Mouse (Mus musculus) gastrocnemius, adult 2 months (tissue): Measurements from ENCODE around the gene H2-D1. TPM values are rescaled to one million over a fixed set of nuclear protein-coding genes. Genes with fewer than 3 reads are reported as not detected.

Experiments
- DNase-seq: peaks from one replicate; pipeline ENCODE4 v3.0.0; 2022
- H3K27ac ChIP-seq: fragments of 200-600 bp; 2 replicates; pipeline ENCODE4 v1.8.1; 2022; ENCODE audit warnings: mild to moderate bottlenecking
- H3K4me3 ChIP-seq: fragments of 200-600 bp; 2 replicates; pipeline ENCODE4 v1.8.1; 2022; ENCODE audit warnings: mild to moderate bottlenecking, moderate library complexity
- CTCF ChIP-seq: fragments of 200-600 bp; IDR thresholded peaks from 2 replicates; pipeline ENCODE4 v1.8.1; 2022; ENCODE audit warnings: antibody characterized with exemption, mild to moderate bottlenecking, moderate library complexity
- intact Hi-C: fragments of 180-260 bp; cut with DNase I; formaldehyde crosslinking; loops from one replicate; pipeline ENCODE4 v1.15.1; 2025
- total RNA-seq, 2 experiments: library from RNA; stranded (reverse); gene quantifications; 2 replicates each; pipeline ENCODE4 v1.2.3; 2021

H2-D1 gene
- total RNA-seq, 2 experiments from 2014 or later, result 30.4 to 38.5 TPM

DNA sequence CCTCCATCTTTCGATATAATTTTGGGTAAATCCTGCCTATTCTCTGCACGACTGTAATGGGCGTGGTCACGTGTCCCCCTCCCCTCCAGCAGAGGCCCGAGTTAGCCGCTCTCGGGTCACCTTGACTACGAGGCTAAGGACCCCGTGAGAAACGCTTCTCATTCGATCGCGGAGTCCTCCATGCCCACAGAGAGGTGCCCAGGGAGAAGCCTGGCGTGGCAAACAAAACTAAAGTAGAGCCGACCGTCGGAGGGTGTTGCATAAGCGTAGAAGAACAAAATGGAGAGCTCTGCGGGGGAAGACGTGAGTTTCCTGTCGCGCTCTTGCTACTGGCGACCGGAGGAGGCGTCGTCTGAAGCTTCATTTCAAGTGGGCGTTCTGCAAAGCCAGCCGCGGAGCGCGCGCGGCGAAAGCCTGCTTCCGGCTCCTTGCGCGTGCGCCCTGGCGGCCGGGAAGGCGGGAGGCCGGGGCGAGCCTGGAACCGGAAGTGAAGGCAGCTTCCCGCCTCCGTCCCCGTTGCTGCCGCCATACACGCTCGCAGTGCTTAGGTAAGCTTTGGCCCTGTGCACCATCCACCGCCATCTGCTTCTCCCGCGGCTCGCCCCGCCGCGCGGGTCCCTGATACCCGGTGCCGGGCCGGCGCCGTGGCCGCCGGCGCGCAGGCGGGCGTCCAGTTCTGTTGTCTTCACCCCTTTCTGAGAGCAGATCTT lies 21.1 kb upstream of the H2-D1 start, which contains the start of gene Ddx39b:
Ddx39b (plus strand) TSS at position 442 of the 710 bp plus-strand sequence.
- peak within 1 kb of the TSS; percentile 98 for H3K4me3 ChIP-seq
- intact Hi-C loops, result loop anchor here (2.0 to 5.0 kb wide), 2 partner anchors 344 to 655 kb away; partner anchors contain the start of genes C2 and Ehmt2
- TF ChIP-seq CTCF, result peak; percentile 19; the same call in 1 of the 2 replicates
- H3K27ac ChIP-seq, result peak within 1 kb of the TSS; percentile 98
- DNase-seq, result peak; percentile 98

DNA sequence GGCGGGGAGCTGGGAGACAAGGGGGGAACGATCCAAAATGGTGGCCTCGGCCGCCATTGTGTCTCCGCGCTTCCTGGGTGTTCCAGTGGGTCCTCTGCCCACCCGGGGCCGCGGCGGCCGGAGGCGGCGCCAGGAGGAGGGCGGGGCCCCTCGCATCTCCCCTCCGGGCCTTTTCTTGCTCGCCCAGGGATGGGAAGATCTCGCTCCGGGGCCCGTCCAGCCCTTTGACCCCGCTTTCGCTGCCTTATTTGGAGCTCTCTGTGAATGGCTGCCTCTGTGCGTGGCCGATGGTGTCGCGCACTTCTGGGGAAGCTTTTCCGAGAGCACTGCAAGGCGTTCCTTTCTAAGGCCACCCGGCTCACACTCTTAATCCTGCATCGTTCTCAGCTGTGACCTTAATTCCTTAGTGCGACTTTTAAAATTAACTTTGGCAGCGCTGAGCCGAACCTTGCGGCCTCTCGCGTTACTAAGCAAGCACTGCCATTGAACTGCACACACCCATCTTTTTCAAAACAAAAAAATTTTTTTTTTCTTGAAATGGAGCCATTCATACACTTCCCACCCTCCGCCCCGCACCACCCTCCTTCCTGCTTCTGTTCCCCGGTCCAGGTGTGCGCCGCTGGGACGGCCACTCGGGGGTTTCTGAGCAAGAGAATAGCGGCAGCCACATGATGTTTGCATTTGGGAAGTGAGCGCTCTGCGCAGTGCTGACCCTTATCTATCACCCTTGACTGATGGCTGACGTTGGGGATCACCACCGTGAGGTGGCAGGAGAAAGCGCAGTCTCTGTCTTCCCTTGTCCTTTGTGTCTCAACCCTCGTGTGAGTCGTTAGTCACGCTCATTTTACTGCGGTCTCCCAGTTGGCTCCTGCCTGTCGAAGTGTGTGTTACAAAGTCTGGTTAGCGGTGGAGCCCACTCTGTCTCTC lies 20.3 kb upstream of the H2-D1 start:
- peak overlapping the region; percentile 98 for H3K4me3 ChIP-seq
- H3K27ac ChIP-seq, result peak overlapping the region; percentile 98
- intact Hi-C loops, result loop anchor here (2.0 to 5.0 kb wide), 2 partner anchors 345 to 655 kb away; partner anchors contain the start of genes C2 and Ehmt2
- DNase-seq, result peak; percentile 83
- TF ChIP-seq CTCF, result no peak

DNA sequence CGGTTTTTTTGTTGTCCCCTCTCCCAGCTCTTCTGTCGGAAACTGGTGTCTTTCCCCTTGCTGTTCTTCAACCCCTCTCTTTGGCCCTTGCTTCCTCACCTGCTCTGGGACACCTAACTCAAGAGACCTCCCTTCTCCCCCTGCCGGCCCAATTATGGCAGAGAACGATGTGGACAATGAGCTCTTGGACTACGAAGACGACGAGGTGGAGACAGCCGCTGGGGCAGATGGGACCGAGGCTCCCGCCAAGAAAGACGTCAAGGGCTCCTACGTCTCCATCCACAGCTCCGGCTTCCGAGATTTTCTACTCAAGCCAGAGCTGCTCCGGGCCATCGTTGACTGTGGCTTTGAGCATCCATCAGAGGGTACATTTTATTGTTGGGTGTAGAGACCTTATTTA lies 19.4 kb upstream of the H2-D1 start:
- intact Hi-C loops, result loop anchor here (2.0 to 5.0 kb wide), 2 partner anchors 346 to 656 kb away; partner anchors contain the start of genes C2 and Ehmt2
- peak overlapping the region; percentile 98 for H3K4me3 ChIP-seq
- DNase-seq, result peak; percentile 70
- H3K27ac ChIP-seq, result peak overlapping the region; percentile 98
- no peak for TF ChIP-seq CTCF

DNA sequence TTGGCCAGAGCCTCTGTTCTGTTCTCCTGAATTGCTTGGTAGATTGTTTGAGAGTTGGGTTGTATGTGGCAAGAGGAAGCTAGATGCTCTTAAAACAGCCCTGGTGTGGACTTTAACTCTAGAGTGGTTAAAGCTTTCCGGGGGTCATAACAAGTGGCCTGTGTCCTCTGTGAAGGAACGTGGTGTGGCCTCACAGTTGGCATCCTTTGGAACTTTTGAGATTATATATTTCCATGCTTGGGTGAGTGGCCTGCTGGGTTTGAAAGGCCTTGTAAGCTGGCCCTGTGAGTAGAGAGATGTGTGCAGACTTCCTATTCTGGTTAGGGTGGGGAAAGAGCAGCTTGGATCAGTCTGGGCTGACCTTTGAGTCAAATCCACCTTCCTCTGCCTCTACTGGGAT lies 17.5 kb upstream of the H2-D1 start:
- Histone ChIP-seq H3K27ac (0 out of 2 replicates have a peak overlapping the region, but pooled peaks have one; percentile 13), H3K4me3 (peak overlapping the region; percentile 31; the same call in 1 of the 2 replicates)
- intact Hi-C loops, result loop anchor here (5.0 kb wide), 1 partner anchor 348 kb away; the partner anchor contains the start of genes C2 and Ehmt2
- DNase-seq, result no peak
- TF ChIP-seq CTCF, result no peak

DNA sequence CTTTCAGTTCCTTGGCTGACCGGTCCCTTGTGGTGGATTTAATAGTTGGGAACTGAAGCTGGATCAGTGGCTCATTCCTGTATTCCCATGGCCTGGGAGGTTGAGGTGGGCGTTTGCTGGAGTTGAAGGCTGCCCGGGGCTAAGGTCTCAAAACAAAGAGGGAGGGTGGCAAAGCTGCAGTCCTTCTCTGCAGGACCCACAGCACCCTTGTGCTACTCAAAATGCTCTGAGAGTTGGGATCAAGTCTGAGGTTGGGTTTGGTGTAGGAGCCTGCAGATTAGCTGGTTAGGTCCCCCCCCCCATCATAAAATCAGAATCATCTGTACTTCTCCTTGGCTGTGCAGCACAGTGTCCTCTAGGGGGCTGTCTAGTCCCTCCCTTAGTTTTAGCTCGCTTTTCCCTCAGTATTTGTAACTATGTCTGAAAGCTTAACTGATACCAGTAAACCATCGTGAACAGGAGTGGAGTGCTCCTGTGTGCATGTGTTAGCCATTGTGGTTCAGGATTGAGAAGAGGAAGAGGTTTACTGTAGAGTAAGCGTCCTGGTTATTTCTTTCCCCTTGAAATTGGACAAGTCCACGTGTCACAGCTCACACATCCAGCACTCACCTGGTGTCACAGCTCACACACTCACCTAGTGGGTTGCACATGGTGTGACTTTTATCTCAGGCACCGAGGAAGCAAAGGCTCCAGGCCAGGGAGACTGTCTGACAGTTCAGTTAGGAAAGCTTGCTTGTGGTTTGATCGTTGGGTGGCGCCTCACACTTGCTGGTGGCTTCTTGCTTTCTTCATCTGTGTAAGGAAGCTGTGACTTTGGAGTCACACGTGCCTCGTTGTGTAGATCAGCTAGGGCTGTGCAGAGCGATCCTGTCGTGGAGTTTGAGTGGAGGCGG lies 16.6 kb upstream of the H2-D1 start:
- DNase-seq, result no peak
- Histone ChIP-seq H3K27ac (0 out of 2 replicates have a peak overlapping the region, but pooled peaks have one; percentile 13), H3K4me3 (no peak overlapping the region)
- intact Hi-C loops, result no loop called here
- TF ChIP-seq CTCF, result peak; percentile 47

DNA sequence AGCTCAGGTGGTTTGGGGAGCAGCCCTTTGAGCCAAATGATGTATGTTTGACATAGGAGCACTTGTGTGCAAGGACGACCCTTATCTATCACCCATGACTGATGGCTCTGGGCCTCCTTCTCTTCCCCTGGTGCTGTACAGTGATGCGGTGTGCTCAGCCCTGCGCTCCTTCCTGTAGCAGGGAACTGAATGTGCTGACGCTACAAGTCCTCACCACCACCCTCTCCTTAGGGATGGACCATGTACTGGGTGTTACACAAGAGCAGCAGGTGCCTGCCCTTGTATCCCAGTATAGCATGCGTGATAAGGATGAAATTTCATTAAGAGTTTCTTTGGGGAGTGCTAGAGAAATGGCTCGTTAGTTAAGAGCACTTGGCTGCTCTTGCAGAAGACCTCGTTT lies 15.4 kb upstream of the H2-D1 start:
- H3K4me3 ChIP-seq, result no peak overlapping the region
- no peak overlapping the region for H3K27ac ChIP-seq
- intact Hi-C loops, result no loop called here
- no peak for TF ChIP-seq CTCF
- DNase-seq, result no peak

DNA sequence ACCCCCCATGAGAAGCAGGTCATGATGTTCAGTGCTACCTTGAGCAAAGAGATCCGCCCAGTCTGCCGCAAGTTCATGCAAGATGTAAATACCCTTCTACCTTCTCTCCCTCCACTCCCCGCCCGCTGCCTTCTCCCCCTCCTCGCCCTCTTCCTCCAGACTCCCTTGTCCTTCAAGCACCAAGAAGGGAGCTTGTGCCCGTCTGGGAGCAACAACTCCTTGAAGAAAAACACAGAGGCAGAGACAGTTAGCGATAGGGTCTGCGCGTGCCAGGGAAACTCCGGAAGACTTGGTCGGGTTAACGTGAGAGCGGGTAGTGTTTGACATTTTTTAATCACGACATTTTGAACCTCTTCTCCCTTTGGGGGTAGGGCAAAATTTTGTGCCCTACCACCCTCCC lies 13.5 kb upstream of the H2-D1 start:
- Histone ChIP-seq H3K4me3 (no peak overlapping the region), H3K27ac (no peak overlapping the region)
- TF ChIP-seq CTCF, result no peak
- intact Hi-C loops, result no loop called here
- DNase-seq, result no peak

DNA sequence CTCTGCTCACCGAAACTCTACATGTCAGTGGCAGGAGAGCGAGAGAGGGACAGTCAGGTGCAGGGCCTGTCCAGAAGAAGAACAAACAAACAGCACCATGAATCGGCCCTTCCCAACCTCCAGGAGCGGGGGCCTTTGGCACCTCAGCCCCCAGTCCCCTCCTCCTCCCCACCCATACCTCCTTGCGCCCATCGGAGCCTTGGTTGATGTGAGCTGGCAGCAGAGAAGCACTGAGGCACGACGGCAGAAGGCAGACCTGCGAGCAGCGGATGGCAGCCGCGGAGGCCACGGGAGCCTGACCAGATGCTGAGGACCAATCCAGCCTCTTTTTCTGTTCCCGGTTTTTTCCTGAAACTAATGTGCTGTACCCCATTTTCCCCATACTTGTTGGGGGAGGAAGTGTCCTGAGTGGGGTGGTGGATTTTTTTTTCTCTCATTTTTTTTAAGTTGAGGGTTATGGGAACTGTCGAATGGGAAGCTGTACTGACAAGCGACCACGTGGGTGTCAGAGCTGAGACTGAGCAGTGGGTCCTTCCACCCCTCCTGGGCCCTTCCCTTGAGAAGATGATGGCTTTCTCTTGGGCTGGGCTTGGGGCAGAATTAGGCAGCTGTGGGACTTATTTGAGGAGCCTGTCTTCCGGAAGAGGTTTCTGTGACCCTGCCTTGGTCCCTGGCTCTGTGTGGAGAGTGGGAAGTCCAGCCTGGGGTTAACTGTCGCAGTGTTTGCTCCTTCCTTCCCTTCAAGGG lies 12.9 kb upstream of the H2-D1 start:
- Histone ChIP-seq H3K27ac (no peak overlapping the region), H3K4me3 (no peak overlapping the region)
- TF ChIP-seq CTCF, result no peak
- DNase-seq, result no peak
- intact Hi-C loops, result no loop called here

DNA sequence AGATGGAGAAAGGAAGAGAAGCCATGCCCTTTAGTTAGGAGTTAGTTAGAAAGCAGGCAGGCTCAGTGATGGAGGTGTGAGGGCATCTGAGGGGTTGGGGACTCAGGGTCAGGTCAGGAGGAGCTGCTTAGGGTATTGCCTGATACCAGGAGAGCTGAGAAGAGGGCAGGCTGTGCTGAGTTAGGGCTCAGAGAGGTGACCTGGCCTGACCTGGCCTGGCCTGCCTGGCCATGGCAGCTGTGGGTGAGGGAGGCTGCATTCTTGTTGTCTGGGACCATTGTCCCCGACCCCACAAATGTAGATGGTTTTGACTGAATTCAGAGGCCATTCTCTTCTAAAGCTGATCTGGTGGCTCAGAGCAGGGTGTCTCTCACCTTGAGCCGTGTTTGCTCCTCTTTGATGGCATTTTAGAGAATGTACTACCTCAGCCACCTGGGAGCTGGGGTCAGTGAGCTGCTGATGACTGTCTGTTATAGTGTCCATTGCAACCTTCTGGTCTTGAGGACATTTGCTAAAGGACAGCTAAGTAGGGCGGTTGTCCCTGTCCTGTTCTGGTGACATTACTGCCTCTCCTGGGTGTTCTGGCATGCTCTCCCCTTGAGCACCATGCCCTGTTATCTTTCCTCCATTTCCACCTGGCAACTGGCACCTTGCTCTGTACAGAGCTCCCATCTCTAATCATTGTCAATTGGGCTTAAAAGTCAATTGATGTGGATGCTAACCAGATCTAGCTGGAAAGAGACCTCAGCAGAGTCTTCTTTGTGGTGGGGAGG lies 12.0 kb upstream of the H2-D1 start:
- no peak for TF ChIP-seq CTCF
- H3K27ac ChIP-seq, result no peak overlapping the region
- no peak overlapping the region for H3K4me3 ChIP-seq
- intact Hi-C loops, result no loop called here
- no peak for DNase-seq

DNA sequence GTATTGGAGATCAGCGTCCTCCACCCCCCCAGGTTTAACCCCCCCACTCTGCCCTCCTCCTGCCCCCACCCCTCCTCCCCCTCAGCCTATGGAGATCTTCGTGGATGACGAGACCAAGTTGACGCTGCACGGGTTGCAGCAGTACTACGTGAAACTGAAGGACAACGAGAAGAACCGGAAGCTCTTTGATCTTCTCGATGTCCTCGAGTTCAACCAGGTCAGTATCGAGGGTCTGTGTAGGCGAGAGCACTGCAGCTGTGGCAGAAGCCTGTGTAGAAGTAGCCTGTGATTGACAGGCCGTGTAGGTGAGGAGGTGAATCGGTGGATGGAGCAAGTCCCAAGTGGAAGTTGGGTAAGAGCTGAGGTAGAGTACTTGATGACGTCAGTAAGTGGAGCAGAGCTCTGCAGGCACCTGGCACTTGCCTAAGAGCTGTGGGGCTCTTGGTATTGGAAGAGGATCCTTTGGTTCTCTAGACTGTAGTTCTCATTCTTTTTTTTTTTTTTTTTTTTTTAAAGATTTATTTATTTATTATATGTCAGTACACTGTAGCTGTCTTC lies 11.3 kb upstream of the H2-D1 start:
- Histone ChIP-seq H3K27ac (no peak overlapping the region), H3K4me3 (no peak overlapping the region)
- intact Hi-C loops, result no loop called here
- DNase-seq, result no peak
- TF ChIP-seq CTCF, result no peak
